Mouse (Mus musculus) gastrocnemius, postnatal 10 days (tissue): ENCODE data around the gene Serpina3c. TPM values are rescaled to one million over a fixed set of nuclear protein-coding genes. Genes with fewer than 3 reads are reported as not detected.

Experiments
- DNase-seq: peaks from one replicate; pipeline ENCODE4 v3.0.0; 2021; ENCODE audit warnings: mixed read lengths
- long read RNA-seq, 2 experiments: library from polyadenylated mRNA; stranded (forward); transcript quantifications; one replicate each; pipeline ENCODE4 v2.0.0; 2021
- total RNA-seq, 2 experiments: library from RNA; stranded (reverse); gene quantifications; 2 replicates each; pipeline ENCODE4 v1.2.3; 2021

Serpina3c gene
- 1 to 10 TPM; 1.1 to 3.0 TPM for total RNA-seq
- long read RNA-seq, experiment 1, partial matches to known transcripts, result 0 of 1 reads
- long read RNA-seq, experiment 1, other reads (novel, unspliced or antisense), result 0 of 1 reads
- long read RNA-seq, experiment 2, partial matches to known transcripts, result 0 of 1 reads
- long read RNA-seq, experiment 2, other reads (novel, unspliced or antisense), result 0 of 1 reads

DNA sequence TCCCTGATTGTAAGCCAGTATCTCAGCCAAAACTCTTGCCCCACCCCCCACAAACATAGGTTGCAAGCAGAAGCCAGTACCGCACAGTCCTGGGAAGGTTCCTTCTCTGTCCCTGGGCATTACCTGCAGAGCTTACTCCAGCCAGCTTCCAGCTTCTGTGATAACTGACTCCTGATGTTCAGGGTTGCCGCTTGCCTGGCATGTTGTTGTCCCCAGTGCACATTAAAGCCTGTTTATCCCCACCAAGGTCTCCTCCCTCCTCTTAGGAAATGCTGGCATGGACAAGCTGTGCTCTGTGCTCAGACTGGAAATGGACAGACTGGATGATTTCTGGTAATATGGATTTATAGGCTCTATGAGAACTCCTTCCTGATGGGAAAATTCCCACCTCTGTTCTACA is at the start of gene Serpina3c:
TSS of gene Serpina3c (minus strand) at position 215 of the 400 bp plus-strand sequence.
- no peak for DNase-seq

DNA sequence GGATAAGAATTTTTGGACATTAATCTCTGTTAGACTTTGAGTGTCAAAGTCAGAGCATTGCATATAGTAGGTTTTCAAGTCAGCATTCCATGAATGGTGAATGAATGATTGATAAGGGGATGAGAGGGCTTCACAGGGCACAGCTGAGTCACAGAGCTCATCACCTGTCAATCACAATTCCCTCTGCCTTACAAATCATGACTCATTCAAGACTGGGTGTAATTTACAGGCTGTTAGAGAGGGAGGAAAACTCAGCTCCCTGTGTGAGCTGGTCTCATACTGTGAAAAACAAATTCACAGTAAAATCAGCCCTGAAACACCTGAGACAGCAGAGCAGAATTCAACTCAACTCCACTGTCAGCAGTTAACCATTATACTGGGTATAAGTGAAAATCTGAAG is 37.2 kb upstream of the Serpina3c start:
- no peak for DNase-seq

DNA sequence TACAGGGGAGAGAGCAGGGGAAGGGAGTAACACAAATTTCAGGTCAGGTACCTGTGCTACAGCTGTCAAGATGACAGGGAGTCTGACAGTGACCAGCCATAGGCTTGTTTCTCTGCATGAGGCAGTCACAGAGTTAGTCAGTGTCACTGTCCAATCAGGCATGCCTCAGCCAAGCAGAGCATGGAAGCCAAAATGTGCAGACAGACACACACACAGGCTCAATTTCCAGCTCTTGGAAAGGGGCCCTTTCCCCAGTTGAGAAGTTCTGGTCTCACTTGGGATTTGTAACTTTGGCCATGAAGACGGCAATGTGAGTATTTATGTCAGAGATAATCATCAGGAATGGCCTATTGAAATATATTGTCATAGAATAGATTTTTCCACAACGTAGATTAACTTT is 35.6 kb upstream of the Serpina3c start:
- no peak for DNase-seq

GRCm38 (mm10) chr12:104186041-104186581 is 32.4 kb upstream of the Serpina3c start:
- no peak for DNase-seq

- DNase-seq, result no peak
Measured at GRCm38 (mm10) chr12:104185046-104185445, 31.4 kb upstream of the Serpina3c start.

GRCm38 (mm10) chr12:104178987-104179386 is 25.3 kb upstream of the Serpina3c start:
- DNase-seq, result no peak

GRCm38 (mm10) chr12:104178577-104178976 is 24.9 kb upstream of the Serpina3c start:
- DNase-seq, result no peak

GRCm38 (mm10) chr12:104175636-104176035 is 22.0 kb upstream of the Serpina3c start:
- DNase-seq, result no peak

GRCm38 (mm10) chr12:104174747-104175146 is 21.1 kb upstream of the Serpina3c start:
- DNase-seq, result no peak

DNA sequence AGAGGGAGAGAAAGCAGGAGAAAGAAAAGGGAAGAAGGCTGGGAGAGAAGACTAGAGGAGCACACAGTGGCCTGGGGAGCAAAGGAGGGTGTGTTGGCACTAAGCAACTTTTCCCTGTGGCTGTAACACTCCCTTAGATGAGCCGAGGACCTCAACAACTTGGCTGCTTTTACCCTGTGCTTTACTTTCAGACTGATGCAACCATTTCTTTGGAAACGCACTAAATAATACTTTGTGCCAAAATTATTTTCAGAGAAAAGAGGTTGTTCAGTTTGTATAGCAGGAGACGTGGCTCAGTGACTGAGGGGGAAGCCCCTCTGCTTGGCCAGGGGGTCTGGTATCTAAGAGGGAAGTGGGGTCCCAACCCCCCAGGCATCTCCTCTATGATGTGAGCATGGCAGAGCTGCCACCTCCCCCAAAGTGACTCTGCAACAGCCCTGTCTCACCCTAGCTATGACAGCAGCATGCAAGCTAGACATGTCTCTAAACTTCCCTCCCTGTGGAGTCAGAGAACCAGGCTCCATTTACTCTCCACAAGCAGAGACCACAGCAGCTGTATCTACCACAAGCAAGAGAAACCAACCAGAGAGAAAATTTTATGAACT is 527 bp downstream of the Serpina3c start:
- DNase-seq, result no peak

DNA sequence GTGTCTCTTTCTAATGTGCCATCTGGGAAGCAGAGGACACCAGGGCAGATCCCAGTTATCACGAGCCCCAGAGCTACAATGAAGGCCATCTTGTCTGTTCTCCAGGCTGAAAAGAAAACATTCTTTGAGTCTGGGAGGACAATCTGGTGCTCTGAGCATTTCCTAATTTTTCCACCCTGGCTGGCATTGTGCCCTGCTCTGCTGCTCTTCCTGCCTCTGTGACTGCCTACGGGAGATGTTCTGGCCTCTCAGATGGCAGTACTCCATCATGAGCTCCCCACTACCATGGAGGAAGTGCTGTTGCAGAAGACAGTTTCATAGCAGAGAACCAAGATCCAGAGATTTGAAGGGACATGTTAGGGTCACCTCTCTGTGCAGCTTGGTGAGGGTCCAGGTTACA is 1.7 kb downstream of the Serpina3c start:
- DNase-seq, result no peak

DNA sequence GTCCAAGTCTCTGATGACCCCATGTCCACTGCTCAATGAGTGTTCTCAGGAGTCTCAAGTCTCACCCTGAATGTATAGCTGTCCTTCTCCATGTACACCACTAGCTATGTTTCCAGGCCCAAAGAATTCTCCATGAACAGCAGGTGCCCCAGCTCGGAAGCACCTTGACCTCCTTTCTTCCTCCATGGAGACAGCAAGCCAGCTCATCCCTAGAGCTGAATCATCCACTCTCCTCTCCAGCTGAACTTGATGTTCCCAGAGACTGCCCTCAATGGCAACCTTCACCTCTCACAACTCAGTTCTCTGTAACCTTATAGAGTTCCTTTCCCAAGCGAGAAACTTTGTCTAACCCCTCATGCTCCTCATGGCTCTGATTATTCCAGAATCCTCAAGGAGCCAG is 8.1 kb downstream of the Serpina3c start:
- no peak for DNase-seq

- DNase-seq, result no peak
Measured at GRCm38 (mm10) chr12:104143286-104143685, 10.4 kb downstream of the Serpina3c start.

GRCm38 (mm10) chr12:104142427-104142826 is 11.2 kb downstream of the Serpina3c start:
- no peak for DNase-seq

- DNase-seq, result no peak
Measured at GRCm38 (mm10) chr12:104141506-104141905, 12.2 kb downstream of the Serpina3c start.

DNA sequence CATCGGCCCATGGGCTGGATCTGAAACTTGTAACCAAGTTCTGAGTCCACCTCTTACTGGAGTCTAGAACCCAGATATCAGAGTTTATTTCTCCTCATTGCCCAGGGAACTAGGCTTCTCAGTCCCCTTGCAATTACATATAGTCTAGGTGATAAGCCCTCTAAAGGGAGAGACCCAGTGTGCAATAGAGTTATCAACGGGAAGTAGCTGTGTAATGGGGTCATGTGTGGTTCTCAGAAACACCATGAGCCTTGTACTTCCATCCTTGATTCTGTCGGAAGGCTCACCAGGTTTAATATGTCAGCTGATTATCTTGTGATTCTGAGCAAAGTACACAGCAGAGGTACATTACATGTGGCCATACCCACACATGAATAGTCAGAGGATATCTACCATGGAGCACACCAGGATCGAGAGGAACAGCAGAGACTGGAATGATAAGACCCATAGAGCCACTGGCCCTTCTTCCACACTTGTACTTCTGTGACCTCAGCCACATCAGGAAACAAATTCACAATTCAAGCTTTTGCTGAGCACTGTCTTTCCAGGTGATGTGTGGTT is 13.0 kb downstream of the Serpina3c start:
- no peak for DNase-seq

- no peak for DNase-seq
Measured at GRCm38 (mm10) chr12:104138216-104138615, 15.5 kb downstream of the Serpina3c start.

GRCm38 (mm10) chr12:104131041-104131440 is 22.6 kb downstream of the Serpina3c start:
- no peak for DNase-seq

GRCm38 (mm10) chr12:104127696-104128095 is 26.0 kb downstream of the Serpina3c start, which contains the start of gene Serpina3b:
Gene Serpina3b, plus strand, starts transcription at chr12:104127996.
- DNase-seq, result no peak

DNA sequence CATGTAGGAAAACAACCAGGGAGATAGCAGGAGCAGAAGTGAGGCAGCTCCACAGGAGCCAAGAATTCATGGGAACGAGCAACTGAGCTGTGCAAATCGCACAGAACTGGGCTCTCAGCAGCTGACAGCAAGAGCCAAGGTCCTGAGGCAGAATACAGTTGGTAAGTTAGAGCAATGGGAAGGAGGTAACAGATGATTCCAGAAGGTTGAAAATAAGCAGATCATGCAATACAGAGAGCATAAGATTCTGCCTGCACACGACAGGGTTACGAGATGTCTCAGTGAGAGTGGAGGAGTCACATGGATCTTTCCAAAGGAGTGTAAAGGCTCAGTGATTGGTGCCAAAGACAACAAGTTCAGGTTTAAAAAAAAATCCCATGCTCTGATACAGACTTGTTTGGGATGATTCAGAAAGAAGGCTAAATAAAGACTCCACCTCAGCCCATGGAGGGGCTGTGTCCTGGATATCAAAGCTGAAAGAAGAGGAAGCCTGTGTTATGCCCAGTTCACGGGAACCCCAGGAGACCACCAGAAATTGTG is 28.6 kb downstream of the Serpina3c start:
- DNase-seq, result no peak

DNA sequence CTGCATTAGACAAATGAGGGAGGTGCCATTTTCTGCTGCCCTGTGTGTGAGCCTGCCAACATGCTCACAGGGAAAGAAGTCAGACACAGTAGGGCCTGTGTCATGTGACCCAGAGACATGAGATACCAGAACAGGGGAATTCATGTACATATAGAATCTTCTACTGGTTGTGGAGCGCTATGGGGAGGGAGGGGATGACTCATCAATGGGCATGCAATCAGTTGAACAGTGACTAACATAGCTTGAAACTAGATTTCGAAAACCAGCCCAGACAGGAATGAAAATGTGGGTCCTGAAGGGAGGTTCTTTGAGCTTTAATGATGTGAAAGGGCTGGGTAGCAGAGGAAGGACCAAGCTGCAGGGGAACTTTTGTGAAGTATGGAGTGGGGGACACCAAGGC is 29.7 kb downstream of the Serpina3c start:
- DNase-seq, result no peak

- DNase-seq, result no peak
Measured at GRCm38 (mm10) chr12:104123097-104123496, 30.6 kb downstream of the Serpina3c start.

DNA sequence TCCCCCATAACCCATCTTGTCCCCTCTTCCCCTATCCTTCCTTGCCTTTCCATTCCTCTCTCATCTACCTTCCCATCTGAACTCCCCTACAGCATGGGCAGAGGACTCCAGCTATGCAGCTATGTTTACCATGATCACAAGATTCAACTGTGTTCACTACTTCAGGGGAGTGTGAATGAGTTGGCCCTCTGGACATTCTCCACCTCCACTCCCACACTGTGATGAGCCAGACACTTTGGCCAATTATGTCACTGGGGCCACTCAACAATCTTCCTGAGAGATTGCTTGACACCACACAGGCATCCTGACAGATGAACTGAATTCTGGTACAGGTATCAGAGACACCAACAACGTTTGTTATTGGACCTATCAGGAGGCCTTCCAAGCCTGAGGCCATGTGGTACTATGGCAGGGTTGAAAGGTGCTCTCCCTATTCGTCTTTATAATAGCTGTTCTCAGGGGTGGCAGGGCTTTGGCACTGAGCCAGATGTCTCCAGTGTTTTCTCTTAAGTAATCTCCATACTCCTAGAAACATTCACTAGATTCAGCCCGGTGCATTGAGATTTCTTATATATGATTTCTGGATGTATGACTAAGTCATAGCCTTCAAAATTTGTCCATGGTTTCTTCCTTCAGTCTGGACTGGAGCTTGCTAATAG is 38.6 kb downstream of the Serpina3c start:
- DNase-seq, result no peak
